Mouse (Mus musculus): ENCODE measurements around the gene Nek1. TPM values are rescaled to one million over a fixed set of nuclear protein-coding genes. Genes with fewer than 3 reads are reported as not detected.
"Not testable (repeated sequence)": the region's sequence is repeated elsewhere in the genome, so short reads cannot be mapped to it uniquely, and the experiment has no call there.

Gene Nek1
- polyA plus RNA-seq, 1 experiment from 2014 or later: 22.0 TPM

- no peak for ATAC-seq
- Histone ChIP-seq H3K36me3 (no peaks in the 10 kb centered on the region), H3K4me1 (replicated peaks) (no peaks in the 10 kb centered on the region), H3K27me3 (no peaks in the 10 kb centered on the region), H3K27ac (no peak overlapping the region), H3K4me2 (replicated peaks) (no peak overlapping the region), H3K9me3 (no peaks in the 10 kb centered on the region), H3K9ac (replicated peaks) (no peak overlapping the region), H3K4me3 (replicated peaks) (no peak overlapping the region)
- WGBS: 71% methylated on average over 3 of the region's 3 CpGs
Observed at GRCm38 (mm10) chr8:60965741-60966140, 27.3 kb upstream of the Nek1 start.

DNA sequence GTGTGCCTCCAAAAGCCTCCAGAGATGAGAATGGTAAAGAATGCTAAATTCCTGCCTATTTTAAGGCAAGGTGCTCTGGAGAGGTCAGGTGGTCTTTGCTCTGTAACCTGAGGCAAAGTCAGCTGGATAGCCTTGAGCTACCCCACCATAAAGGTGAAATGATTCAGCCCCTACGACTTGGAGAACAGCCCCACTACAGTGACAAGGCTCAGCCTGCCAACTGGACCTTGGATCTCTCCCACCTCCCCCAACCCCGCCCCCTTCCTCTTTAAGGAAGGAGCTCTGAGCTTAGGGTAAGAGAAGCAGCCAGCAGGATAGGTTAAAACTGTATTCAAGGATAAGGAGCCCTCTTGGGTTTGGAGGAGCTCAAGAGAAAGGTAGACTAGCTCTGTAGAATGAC lies 23.9 kb upstream of the Nek1 start:
- Histone ChIP-seq H3K4me2 (replicated peaks) (no peak overlapping the region), H3K4me1 (replicated peaks) (peaks cover 9% of the 10 kb centered on the region), H3K4me3 (replicated peaks) (no peak overlapping the region), H3K36me3 (no peaks in the 10 kb centered on the region), H3K27ac (no peak overlapping the region), H3K9ac (replicated peaks) (no peak overlapping the region), H3K27me3 (no peaks in the 10 kb centered on the region), H3K9me3 (no peaks in the 10 kb centered on the region)
- WGBS: 47% methylated on average over 2 of the region's 2 CpGs
- ATAC-seq: no peak

DNA sequence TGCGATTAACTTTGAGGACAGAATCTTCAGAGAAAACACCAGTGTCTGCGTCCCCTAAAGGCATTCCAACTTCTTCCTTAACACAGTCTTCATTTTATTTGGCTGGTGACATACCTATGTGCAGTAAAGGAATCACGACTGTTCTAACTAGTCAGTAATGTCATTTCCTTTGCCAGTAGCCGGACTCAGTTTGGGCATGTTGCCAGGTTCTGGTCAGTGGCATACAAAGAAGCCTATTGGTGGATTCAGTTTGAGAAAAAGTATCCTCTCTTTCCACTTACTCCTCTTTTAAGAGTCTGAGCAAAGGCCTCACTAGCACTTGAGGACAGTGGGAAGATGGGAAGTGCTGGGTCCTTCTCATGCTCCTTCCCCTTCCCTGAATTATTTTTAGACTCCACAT lies 21.2 kb upstream of the Nek1 start:
- no peak for ATAC-seq

DNA sequence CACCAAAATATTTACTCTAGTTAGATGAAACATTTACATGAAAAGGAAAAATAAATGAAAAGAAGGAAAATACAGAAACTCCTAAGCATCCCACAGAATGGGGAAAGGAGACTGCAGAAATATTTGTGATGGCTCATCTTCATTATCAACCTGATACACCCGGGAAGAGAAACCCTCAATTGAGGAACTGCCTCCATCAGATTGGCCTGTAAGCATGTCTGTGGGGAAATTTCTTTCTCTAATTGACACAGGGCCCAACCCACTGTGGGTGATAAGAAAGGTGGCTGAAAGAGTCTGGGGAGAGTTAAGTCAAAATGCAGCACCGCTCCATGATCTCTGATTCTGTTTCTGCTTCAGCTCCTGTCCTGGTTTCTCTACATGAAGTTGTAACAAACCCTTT lies 19.5 kb upstream of the Nek1 start:
- ATAC-seq: no peak
- Histone ChIP-seq H3K4me2 (replicated peaks) (no peak overlapping the region), H3K27ac (no peak overlapping the region), H3K9ac (replicated peaks) (no peak overlapping the region), H3K4me1 (replicated peaks) (peaks cover 9% of the 10 kb centered on the region), H3K4me3 (replicated peaks) (no peak overlapping the region), H3K9me3 (no peaks in the 10 kb centered on the region), H3K36me3 (no peaks in the 10 kb centered on the region), H3K27me3 (no peaks in the 10 kb centered on the region)
- 90% methylated on average over 2 of the region's 2 CpGs for WGBS

More for the DNA sequence above, 21.2 kb upstream of the Nek1 start:
- H3K4me3 ChIP-seq (replicated peaks): no peak overlapping the region
- no peak overlapping the region for H3K4me2 ChIP-seq (replicated peaks)
- peaks cover 9% of the 10 kb centered on the region for H3K4me1 ChIP-seq (replicated peaks)
- no peaks in the 10 kb centered on the region for H3K9me3 ChIP-seq
- no peaks in the 10 kb centered on the region for H3K27me3 ChIP-seq
- 77% methylated on average over 4 of the region's 4 CpGs for WGBS
- H3K9ac ChIP-seq (replicated peaks): no peak overlapping the region
- no peak overlapping the region for H3K27ac ChIP-seq
- no peaks in the 10 kb centered on the region for H3K36me3 ChIP-seq

GRCm38 (mm10) chr8:60974837-60975236 lies 18.2 kb upstream of the Nek1 start:
- peaks cover 9% of the 10 kb centered on the region for H3K4me1 ChIP-seq (replicated peaks)
- 78% methylated on average over 2 of the region's 2 CpGs for whole genome bisulfite sequencing

GRCm38 (mm10) chr8:60976818-60977217 lies 16.2 kb upstream of the Nek1 start:
- WGBS: 71% methylated on average over 9 of the region's 9 CpGs
- H3K36me3 ChIP-seq: no peaks in the 10 kb centered on the region
- ATAC-seq: no peak

More at GRCm38 (mm10) chr8:60974837-60975236, 18.2 kb upstream of the Nek1 start:
- Histone ChIP-seq H3K9me3 (no peaks in the 10 kb centered on the region), H3K27me3 (no peaks in the 10 kb centered on the region), H3K9ac (replicated peaks) (no peak overlapping the region), H3K27ac (no peak overlapping the region), H3K36me3 (no peaks in the 10 kb centered on the region), H3K4me2 (replicated peaks) (no peak overlapping the region), H3K4me3 (replicated peaks) (no peak overlapping the region)
- no peak for ATAC-seq

DNA sequence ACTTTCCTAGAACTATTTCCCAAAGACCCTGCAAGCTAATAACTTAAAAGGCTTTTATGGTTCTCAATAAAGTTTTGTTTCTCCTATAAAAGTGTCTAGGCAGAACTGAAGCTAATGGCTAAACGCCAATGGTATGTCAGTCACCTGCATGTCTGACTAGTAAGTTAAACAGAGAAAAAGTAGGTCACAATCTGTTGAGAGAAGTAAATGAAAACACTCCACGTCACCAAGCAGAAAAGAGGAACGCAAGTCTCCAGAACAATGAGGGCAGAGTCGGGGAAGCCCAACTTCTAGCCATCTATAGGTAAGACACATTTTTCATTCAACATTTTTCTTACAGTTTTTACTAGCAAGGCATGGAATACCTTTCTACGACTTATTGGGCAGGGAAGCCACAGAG lies 14.5 kb upstream of the Nek1 start:
- no peak overlapping the region for H3K4me3 ChIP-seq (replicated peaks)
- H3K9me3 ChIP-seq: no peaks in the 10 kb centered on the region
- no peaks in the 10 kb centered on the region for H3K27me3 ChIP-seq
- H3K4me2 ChIP-seq (replicated peaks): no peak overlapping the region
- no peaks in the 10 kb centered on the region for H3K36me3 ChIP-seq
- H3K4me1 ChIP-seq (replicated peaks): peaks cover 18% of the 10 kb centered on the region
- ATAC-seq: no peak
- 89% methylated on average over 5 of the region's 5 CpGs for WGBS
- no peak overlapping the region for H3K27ac ChIP-seq
- no peak overlapping the region for H3K9ac ChIP-seq (replicated peaks)

More at GRCm38 (mm10) chr8:60976818-60977217, 16.2 kb upstream of the Nek1 start:
- no peak overlapping the region for H3K9ac ChIP-seq (replicated peaks)
- H3K27me3 ChIP-seq: no peaks in the 10 kb centered on the region
- H3K4me1 ChIP-seq (replicated peaks): peaks cover 16% of the 10 kb centered on the region
- H3K9me3 ChIP-seq: no peaks in the 10 kb centered on the region
- H3K4me3 ChIP-seq (replicated peaks): no peak overlapping the region
- H3K27ac ChIP-seq: no peak overlapping the region
- no peak overlapping the region for H3K4me2 ChIP-seq (replicated peaks)

- no peak for ATAC-seq
- Histone ChIP-seq H3K36me3 (no peaks in the 10 kb centered on the region), H3K9ac (replicated peaks) (no peak overlapping the region), H3K4me1 (replicated peaks) (peaks cover 22% of the 10 kb centered on the region), H3K4me2 (replicated peaks) (no peak overlapping the region; the same call in 1 of the 2 replicates), H3K27ac (no peak overlapping the region), H3K27me3 (no peaks in the 10 kb centered on the region), H3K4me3 (replicated peaks) (peak overlapping the region; percentile 87; the same call in 1 of the 2 replicates), H3K9me3 (no peaks in the 10 kb centered on the region)
- 55% methylated on average over 1 of the region's 1 CpGs for WGBS
Observed at GRCm38 (mm10) chr8:60981388-60981787, 11.6 kb upstream of the Nek1 start.

DNA sequence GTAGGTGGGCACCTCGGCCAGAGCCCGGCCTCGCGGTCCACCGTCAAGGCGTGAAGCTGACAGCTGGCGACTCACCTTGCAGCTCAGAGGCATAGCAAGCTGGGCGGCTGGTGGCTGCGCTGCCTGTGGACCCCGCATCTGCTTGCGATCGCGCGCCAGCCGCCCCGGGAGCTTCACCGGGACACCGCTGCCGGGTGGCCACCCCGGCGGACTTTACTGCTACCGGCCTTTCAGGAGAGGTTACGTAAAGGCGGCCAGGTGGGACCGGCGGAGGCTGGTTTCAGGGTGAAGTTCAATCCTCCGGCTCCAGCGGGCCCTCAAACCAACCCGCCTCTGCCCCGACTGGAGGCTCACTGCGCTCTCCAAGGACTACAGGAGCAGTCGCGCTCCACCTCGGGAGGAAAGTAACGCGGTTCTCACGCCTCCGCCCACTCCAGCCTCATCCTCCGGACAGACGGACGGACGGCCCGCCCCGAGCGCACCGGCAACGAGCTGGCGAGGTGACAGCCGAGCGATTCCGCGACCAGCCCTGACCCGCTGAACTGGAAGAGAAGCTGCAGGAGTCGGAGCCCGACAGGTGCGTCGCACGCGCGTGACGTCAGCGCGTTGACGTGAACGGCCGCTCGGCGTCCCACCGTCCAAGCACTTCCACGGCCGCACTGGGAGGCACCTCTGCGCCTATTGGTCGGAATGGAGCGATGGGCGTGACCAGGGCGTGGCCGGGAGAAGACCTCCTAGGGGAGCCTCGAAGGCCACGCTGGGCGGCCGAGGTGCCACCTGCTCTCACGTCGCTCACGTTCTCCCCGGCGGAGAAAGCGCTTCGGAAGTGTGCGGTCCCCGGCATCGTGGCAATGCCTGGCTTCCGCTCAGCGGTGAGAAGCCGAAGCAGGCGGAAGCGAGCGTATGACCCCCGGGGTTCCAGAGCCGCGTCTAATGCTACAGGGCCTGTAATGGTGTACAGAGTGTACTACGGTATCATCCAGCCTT lies 10.0 kb upstream of the Nek1 start, which contains the start of gene Clcn3:
Gene Clcn3 (minus strand): TSS at position 600 of the 987 bp plus-strand sequence.
- no peaks in the 10 kb centered on the region for H3K36me3 ChIP-seq
- peak within 1 kb of the TSS; percentile 86 for H3K9ac ChIP-seq (replicated peaks)
- H3K27ac ChIP-seq: peak within 1 kb of the TSS; percentile 81
- WGBS: under 1% methylated on average over 101 of the region's 101 CpGs
- H3K9me3 ChIP-seq: no peaks in the 10 kb centered on the region
- H3K4me1 ChIP-seq (replicated peaks): peaks cover 22% of the 10 kb centered on the region
- no peaks in the 10 kb centered on the region for H3K27me3 ChIP-seq
- peak within 1 kb of the TSS; percentile 97 for H3K4me2 ChIP-seq (replicated peaks)
- H3K4me3 ChIP-seq (replicated peaks): peak within 1 kb of the TSS; percentile 87
- peak; percentile 99 for ATAC-seq

DNA sequence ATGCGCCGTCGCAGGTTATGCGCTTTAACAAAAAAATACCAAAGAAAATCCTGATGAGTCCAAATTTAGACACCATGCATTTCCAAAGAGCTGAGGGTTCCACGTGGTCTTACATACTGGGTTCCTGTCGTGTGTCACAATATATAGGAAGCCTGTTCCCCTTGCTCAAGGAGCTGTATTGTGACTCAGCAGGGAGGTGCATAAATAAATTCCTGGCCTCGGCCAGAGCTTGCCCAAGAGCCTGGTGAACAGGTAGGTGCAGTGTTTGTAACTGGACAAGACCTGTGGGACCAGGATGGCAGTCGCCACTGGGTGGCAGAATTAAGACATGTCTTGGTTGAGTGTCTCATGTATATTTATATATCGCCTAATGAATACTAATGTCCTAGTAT lies 9.3 kb upstream of the Nek1 start:
- H3K4me1 ChIP-seq (replicated peaks): peaks cover 22% of the 10 kb centered on the region
- H3K9me3 ChIP-seq: no peaks in the 10 kb centered on the region
- no peaks in the 10 kb centered on the region for H3K27me3 ChIP-seq
- no peaks in the 10 kb centered on the region for H3K36me3 ChIP-seq
- H3K4me3 ChIP-seq (replicated peaks): peak overlapping the region; percentile 87
- peak overlapping the region; percentile 81 for H3K27ac ChIP-seq
- WGBS: 8% methylated on average over 9 of the region's 9 CpGs
- ATAC-seq: peak; percentile 79
- peak overlapping the region; percentile 68 for H3K9ac ChIP-seq (replicated peaks)
- H3K4me2 ChIP-seq (replicated peaks): peak overlapping the region; percentile 97

GRCm38 (mm10) chr8:60984260-60985010 lies 8.6 kb upstream of the Nek1 start:
- H3K27me3 ChIP-seq; H3K9me3 ChIP-seq; ATAC-seq; H3K4me3 ChIP-seq (replicated peaks); H3K36me3 ChIP-seq; H3K9ac ChIP-seq (replicated peaks); H3K4me2 ChIP-seq (replicated peaks); H3K27ac ChIP-seq: not testable (repeated sequence)
- peaks cover 22% of the 10 kb centered on the region for H3K4me1 ChIP-seq (replicated peaks)
- WGBS: 93% methylated on average over 17 of the region's 17 CpGs

- Histone ChIP-seq H3K4me3 (replicated peaks) (peak overlapping the region; percentile 81), H3K27me3 (no peaks in the 10 kb centered on the region), H3K4me2 (replicated peaks) (peak overlapping the region; percentile 87), H3K9ac (replicated peaks) (peak overlapping the region; percentile 66), H3K36me3 (no peaks in the 10 kb centered on the region), H3K27ac (peak overlapping the region; percentile 80), H3K4me1 (replicated peaks) (peaks cover 13% of the 10 kb centered on the region), H3K9me3 (no peaks in the 10 kb centered on the region)
- no peak for ATAC-seq
- 1% methylated on average over 16 of the region's 16 CpGs for WGBS
Observed at GRCm38 (mm10) chr8:60992561-60992909, 460 bp upstream of the Nek1 start.
